Mouse (Mus musculus): Measurements from ENCODE around the gene Mbip.

Mbip gene

GRCm38 (mm10) chr12:56345367-56346089 lies at the start of gene Mbip:
Gene Mbip, minus strand, starts transcription at chr12:56345894.
- peak; percentile 99 for DNase-seq (ENCODE audit: low read depth)

GRCm38 (mm10) chr12:56387647-56388205 lies 42.0 kb upstream of the Mbip start:
- DNase-seq (ENCODE audit: low read depth), result no peak

GRCm38 (mm10) chr12:56386955-56387646 lies 41.4 kb upstream of the Mbip start:
- no peak for DNase-seq (ENCODE audit: low read depth)

- peak; percentile 30 for DNase-seq (ENCODE audit: low read depth)
Observed at GRCm38 (mm10) chr12:56344771-56345314, 851 bp downstream of the Mbip start.

GRCm38 (mm10) chr12:56339295-56340056 lies 6.2 kb downstream of the Mbip start:
- no peak for DNase-seq (ENCODE audit: low read depth)

- no peak for DNase-seq (ENCODE audit: low read depth)
Observed at GRCm38 (mm10) chr12:56333461-56333860, 12.2 kb downstream of the Mbip start.

- DNase-seq (ENCODE audit: low read depth), result no peak
Observed at GRCm38 (mm10) chr12:56332475-56332874, 13.2 kb downstream of the Mbip start.

- DNase-seq (ENCODE audit: low read depth), result no peak
Observed at GRCm38 (mm10) chr12:56327448-56327998, 18.2 kb downstream of the Mbip start.

- no peak for DNase-seq (ENCODE audit: low read depth)
Observed at GRCm38 (mm10) chr12:56325851-56326250, 19.8 kb downstream of the Mbip start.

- no peak for DNase-seq (ENCODE audit: low read depth)
Observed at GRCm38 (mm10) chr12:56318941-56319340, 26.8 kb downstream of the Mbip start.

GRCm38 (mm10) chr12:56318059-56318458 lies 27.6 kb downstream of the Mbip start:
- DNase-seq (ENCODE audit: low read depth), result no peak

- DNase-seq (ENCODE audit: low read depth), result no peak
Observed at GRCm38 (mm10) chr12:56305758-56306157, 39.9 kb downstream of the Mbip start.

- DNase-seq (ENCODE audit: low read depth), result no peak
Observed at GRCm38 (mm10) chr12:56302321-56303017, 43.2 kb downstream of the Mbip start.

GRCm38 (mm10) chr12:56301487-56302293 lies 44.0 kb downstream of the Mbip start:
- DNase-seq (ENCODE audit: low read depth), result no peak

- no peak for DNase-seq (ENCODE audit: low read depth)
Observed at GRCm38 (mm10) chr12:56299610-56300009, 46.1 kb downstream of the Mbip start.

GRCm38 (mm10) chr12:56298919-56299318 lies 46.8 kb downstream of the Mbip start:
- no peak for DNase-seq (ENCODE audit: low read depth)

- DNase-seq (ENCODE audit: low read depth), result no peak
Observed at GRCm38 (mm10) chr12:56297921-56298830, 47.5 kb downstream of the Mbip start.

GRCm38 (mm10) chr12:56297099-56297498 lies 48.6 kb downstream of the Mbip start:
- DNase-seq (ENCODE audit: low read depth), result no peak

GRCm38 (mm10) chr12:56296524-56296923 lies 49.2 kb downstream of the Mbip start:
- no peak for DNase-seq (ENCODE audit: low read depth)
